Mouse (Mus musculus): Measurements from ENCODE around the gene Cuedc1.

Gene Cuedc1

DNA sequence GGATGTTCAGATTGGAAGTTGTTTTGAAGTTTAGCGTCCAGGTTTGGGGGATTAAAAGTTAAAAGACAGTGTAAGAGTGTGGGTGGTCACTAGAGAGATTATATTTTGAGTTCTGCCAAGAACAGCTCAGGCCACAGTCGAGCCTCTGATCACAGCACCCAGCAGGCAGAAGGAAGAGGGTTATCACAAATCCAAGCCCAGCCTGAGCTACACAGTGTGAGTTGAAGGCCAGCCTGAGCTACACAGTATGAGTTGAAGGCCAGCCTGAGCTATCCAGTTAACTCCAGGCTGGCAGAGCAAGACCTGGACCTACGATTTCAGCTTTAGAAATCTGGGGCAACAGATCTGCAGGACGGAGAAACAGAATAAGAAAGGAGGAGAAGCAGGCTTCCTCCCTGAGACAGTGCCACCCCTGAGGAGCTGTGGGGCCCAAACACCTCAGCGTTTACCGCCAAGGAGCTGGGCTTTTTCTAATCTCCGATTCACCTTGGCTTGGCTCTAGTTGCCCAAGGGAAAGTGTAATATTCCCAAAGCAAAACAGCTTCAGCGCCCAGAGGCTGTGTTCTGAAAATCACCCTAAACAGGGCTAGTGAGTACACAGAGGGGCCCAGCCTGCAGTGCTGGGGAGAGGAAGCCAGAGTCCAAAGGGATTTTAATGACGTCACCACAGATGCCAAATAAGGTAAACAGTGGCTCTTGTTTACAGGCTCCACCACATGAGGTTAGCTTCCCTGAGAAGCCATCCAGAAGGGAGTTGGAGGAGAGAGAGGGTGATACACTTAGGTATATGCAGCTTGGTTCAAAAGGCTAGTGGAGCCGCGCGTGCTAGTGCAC, 143.8 kb downstream of the Cuedc1 start:
- DNase-seq: no peak

Data from cerebellum, adult 9-10 months (tissue).